Mouse (Mus musculus) layer of hippocampus, adult 9-11 months (tissue): ENCODE data around the gene Enkd1.
A peak's percentile ranks its signal among the peaks of the same experiment; 100 is the strongest.

Experiments
- DNase-seq: peaks from one replicate; pipeline ENCODE4 v3.0.0; 2022

The Enkd1 gene

DNA sequence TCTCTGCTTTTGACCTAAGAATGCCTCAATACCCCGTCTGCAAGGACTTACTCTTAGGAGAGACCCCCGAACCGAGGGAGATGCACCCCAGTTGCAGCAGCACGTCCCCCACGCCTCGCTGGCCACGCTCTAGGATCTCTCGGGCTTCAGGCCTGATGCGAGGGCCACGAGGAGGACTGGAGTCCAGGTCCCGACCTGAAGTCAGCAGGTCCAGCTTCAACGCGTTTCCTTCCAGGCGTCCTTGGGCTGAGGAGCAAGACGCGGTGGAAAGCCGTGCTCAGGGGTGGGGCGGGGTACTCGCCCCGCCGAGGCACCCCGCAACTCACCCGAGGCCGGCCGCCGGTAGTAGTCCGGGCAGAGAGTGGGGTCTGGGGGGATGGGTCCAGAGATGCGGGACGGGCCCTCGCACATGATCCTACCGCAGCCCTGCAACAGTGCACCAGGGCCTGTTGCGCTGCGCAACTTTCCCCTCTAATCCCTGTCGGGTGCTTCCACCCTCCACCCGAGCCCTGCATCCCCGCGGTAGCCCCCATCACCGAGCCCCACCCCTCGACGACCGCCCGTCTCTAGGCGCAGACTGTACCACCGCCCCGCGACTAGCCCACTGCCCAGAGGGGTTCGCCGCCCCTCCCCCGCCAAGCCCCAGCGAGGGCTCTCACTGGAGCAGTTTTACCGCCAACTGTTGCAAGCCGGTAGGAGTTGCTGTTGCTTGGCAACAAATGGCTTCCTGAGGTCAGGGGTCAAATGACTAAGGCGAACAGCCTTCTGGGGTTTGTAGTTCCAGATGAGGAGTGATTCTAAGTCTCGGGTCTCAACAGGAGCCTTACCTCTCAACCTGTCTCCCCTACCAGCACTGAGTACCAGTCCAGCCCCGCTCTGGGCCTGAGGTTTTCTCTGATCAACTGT is at the start of gene Enkd1, which contains the start of gene 4933405L10Rik:
Gene Enkd1 (minus strand): TSS at position 713 of the 906 bp plus-strand sequence.
Gene 4933405L10Rik (plus strand): TSS at position 158 of the 906 bp plus-strand sequence.
- DNase-seq: peak; percentile 90

DNA sequence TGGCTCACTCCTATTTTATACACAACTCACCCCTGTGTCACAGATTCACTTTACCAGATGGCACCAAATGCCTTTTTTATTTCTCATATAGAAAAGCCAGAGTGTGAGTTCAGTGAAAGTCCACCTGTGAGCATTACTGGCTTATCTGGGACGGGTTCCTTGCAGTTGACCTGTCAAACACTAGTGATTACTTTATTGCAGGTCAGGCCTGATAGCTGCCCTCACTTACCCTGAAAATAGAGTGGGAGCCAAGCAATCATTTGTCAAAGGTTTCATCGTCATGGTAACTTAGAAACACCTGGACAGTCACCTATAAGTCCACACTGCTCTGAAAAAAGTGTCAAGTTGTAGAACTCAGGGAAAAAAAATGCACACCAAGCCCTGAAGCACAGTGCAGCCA is 46.7 kb upstream of the Enkd1 start:
- DNase-seq: no peak

GRCm38 (mm10) chr8:105753916-105754315 is 45.9 kb upstream of the Enkd1 start:
- DNase-seq: no peak

DNA sequence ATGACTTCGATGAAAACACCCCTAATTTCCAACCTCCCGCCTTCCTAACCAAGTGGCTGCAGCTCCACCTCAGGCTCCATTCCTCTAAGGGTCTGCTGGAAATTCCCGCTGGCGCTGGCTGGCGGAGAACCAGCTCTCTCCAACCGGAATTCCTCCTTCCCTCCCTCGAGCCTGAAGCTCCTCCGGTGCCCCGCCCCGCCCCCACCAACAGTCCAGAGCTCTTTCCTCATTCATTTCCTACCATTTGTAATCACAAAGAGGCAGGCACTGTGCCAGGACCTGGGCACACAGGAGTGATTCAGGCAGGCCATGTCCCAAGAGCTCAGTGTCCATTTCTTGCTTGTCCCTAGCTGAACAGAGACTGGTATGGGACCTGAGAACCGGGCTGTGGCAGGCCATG is 42.6 kb upstream of the Enkd1 start:
- DNase-seq: peak; percentile 44

DNA sequence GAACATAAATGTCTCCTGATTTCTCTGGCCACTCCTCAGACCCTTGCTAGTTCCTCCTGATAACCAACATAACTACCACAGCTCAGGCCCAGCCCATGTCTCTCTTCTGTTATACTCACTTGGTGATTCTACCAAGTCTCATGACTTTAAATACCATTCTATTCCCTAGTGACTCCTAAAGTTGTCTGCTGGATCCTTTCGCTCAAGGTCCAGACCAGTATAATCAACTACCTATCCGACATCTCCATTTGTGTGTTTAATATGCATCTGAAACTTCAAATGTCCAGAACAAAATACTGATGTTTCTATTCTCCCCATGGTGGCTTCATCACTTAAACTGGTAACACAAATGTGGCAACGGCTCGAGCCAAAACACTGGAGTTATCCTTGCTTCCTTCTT is 35.3 kb upstream of the Enkd1 start:
- no peak for DNase-seq

- DNase-seq: no peak
These were observed 31.2 kb upstream of the Enkd1 start for GRCm38 (mm10) chr8:105739216-105739615.

GRCm38 (mm10) chr8:105732186-105732585 is 24.2 kb upstream of the Enkd1 start:
- no peak for DNase-seq

- no peak for DNase-seq
These were observed 19.6 kb upstream of the Enkd1 start for GRCm38 (mm10) chr8:105727397-105728124.

GRCm38 (mm10) chr8:105725726-105726125 is 17.7 kb upstream of the Enkd1 start:
- DNase-seq: no peak

DNA sequence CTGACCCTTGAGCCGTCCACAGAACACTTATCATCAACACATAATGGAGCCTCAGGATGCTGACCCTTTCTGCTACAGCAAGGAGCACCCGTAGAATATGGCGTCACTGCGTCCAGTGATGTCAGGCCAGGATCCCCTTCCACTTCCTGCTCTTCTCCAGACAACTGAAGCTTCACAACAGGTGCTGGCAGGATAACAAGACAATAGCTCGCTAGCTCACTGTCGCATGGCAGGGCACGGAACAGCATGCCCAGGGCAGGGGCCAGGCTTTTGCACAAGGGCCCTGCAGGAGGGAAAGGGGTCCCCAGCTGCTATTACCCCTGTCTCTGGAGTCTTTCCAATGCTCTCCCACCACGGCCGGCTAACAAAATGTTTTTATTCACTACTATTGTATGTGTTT is 14.9 kb upstream of the Enkd1 start:
- DNase-seq: no peak

- DNase-seq: no peak
These were observed 11.6 kb upstream of the Enkd1 start for GRCm38 (mm10) chr8:105719637-105720036.

GRCm38 (mm10) chr8:105716302-105716945 is 8.4 kb upstream of the Enkd1 start:
- no peak for DNase-seq

DNA sequence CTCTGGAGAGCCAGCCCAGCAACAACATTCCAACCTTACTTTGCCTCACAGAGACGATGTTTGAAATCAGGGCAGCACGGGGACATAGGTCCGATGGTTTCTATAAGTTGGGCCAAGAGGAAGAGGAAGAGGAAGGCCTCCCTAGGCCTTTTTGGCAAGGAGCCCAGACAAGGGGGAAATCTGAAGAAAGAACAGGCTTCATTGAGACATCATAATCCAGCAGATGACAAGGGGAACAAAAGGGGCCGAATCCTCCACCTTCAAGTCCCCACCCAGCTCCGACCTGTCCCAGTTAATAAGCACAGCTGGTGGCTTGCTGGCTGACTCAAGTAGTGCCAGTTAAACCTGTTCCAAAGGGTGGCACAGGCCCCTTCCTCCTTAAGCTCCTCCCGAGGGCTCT is 7.0 kb upstream of the Enkd1 start:
- DNase-seq: no peak

- peak; percentile 75 for DNase-seq
These were observed 6.1 kb upstream of the Enkd1 start for GRCm38 (mm10) chr8:105714139-105714538.

GRCm38 (mm10) chr8:105712286-105712685 is 4.3 kb upstream of the Enkd1 start:
- no peak for DNase-seq

DNA sequence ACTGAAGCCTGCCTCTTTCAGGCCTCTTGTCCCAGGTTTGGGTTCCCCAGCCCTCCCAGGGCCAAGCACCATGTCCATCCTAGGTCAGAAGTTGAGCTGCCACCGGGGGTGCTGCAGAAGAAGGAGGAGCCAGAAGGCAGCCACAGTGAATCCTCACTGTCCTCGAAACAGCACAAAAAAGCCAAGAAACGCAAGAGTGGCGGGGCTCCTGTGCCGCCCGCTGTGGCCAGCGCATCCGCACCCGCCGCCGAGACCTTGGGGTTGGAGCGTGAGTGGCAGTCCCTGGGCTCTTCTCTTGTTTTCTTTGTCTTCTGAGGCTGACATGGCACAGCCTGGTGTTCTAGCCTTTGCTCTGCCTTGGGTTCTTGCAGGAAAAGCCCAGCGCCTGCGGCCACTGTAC is 1.3 kb upstream of the Enkd1 start:
- DNase-seq: no peak

DNA sequence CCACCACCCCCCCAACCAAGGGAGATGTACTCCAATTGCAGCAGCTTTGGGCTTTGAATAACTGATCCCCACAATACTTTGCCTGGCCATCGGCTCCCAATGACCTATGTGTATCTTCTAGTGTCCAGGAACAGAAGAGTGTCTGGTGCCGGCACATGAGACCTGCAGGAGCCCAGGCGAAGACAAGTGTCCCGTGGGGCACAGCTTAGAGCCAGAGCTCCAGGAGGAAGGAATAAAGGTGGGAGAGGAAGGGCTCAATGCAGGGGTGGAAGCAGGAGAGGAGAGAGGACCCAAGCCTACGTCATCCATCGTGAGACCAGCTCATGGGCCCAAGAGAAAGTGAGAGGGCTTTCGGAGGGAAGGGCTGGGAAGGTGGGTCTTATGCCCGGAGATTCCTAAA is 665 bp upstream of the Enkd1 start:
- no peak for DNase-seq

GRCm38 (mm10) chr8:105706426-105706825 is 1.6 kb downstream of the Enkd1 start:
- DNase-seq: no peak

DNA sequence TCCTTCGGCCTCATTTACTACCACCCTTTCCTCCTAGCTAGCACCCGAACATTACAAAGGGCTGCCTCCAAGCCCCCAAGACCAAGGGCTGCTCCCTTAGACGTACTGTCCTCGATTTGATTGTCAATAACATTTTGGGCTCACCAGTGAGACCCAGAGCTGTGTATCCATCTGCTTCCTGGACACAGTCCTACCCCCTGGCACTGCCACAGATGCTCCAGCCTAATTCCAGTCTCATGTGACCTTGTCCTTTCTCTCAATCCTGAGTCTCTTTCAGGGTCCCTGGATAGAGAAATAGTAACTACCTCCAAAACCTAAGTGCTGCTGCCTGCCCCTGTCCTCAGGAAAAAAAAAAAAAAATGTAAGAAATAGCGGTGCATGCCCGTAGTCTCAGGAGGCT is 3.1 kb downstream of the Enkd1 start:
- DNase-seq: no peak

- DNase-seq: no peak
These were observed 3.7 kb downstream of the Enkd1 start for GRCm38 (mm10) chr8:105704146-105704812.

GRCm38 (mm10) chr8:105702731-105703415 is 5.1 kb downstream of the Enkd1 start:
- DNase-seq: no peak

DNA sequence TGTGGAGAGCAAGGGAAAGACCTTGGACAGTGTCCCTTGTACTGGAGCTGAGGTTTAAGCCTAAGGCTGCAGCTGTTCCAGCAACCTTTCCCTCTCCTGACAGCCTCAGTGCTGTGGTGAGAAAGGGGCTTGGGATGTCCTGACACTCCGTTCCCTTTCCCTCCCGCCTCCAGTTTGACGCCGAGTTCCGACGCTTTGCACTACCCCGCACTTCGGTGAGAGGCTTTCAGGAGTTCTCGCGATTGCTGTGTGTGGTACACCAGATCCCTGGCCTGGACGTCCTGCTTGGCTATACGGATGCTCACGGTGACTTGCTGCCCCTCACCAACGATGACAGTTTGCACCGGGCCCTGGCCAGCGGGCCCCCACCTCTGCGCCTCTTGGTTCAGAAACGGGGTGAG is 6.0 kb downstream of the Enkd1 start:
- DNase-seq: no peak
